Mouse (Mus musculus) left cerebral cortex, postnatal 25 days (tissue): ENCODE data around the gene Fam185a. TPM values are rescaled to one million over a fixed set of nuclear protein-coding genes. Genes with fewer than 3 reads are reported as not detected.
A peak's percentile ranks its signal among the peaks of the same experiment; 100 is the strongest.

Experiments used
- DNase-seq, 2 experiments: peaks; one replicate each; pipeline ENCODE4 v3.0.0; 2022; ENCODE audit warnings: low spot score in 2 of 2, mixed read lengths in 1 of 2
- intact Hi-C: fragments of 180-260 bp; cut with DNase I; formaldehyde crosslinking; loops from one replicate; pipeline ENCODE4 v1.15.1; 2025
- total RNA-seq, 2 experiments: library from RNA; stranded (reverse); gene quantifications; 2 replicates each; pipeline ENCODE4 v1.2.3; 2021

The Fam185a gene
- total RNA-seq, 2 experiments from 2014 or later = 11.8 to 13.3 TPM

- intact Hi-C loops = no loop called here
- peak in 1 of 2 experiments; percentile 37 for DNase-seq
Measured at GRCm38 (mm10) chr5:21526835-21527485, 102.2 kb downstream of the Fam185a start.

- no peak for DNase-seq
- intact Hi-C loops = no loop called here
Measured at GRCm38 (mm10) chr5:21527488-21527911, 102.7 kb downstream of the Fam185a start.

DNA sequence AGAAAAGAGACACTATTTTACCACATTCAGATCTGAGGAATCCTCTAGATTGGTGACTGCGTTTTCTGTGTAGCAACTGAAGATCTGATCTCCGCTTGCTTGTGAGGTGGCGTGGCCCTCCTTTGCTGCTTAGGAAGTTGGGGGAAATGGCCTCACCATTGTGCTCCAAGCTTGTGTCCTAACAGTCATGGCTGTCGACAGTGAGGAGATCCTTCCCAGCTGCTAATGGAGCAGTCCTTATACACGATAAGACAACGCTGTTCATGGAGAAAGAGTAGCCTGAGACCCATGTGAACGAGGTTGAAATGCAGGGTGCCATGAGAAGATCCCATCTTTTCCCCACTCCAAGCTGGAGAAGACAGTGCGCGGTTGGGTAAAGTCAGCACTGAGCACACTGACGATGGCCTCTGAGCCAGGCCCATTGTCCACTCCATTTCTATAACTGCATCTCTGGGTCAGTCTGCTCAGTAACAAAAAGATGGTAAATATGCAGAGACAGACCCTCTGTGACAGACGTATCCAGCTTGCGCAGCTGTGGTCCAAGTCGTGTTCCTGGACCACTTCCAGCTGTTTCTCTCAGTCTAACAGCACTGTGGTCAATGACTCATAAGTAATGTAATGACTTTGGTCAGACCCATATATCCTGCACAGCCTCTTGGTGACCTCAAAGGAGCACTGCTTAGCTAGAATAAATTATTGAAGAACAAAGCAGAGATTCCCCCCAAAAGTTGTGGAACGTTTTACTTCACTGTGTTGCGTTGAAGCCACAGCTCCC lies 103.5 kb downstream of the Fam185a start:
- intact Hi-C loops = no loop called here
- no peak for DNase-seq

DNA sequence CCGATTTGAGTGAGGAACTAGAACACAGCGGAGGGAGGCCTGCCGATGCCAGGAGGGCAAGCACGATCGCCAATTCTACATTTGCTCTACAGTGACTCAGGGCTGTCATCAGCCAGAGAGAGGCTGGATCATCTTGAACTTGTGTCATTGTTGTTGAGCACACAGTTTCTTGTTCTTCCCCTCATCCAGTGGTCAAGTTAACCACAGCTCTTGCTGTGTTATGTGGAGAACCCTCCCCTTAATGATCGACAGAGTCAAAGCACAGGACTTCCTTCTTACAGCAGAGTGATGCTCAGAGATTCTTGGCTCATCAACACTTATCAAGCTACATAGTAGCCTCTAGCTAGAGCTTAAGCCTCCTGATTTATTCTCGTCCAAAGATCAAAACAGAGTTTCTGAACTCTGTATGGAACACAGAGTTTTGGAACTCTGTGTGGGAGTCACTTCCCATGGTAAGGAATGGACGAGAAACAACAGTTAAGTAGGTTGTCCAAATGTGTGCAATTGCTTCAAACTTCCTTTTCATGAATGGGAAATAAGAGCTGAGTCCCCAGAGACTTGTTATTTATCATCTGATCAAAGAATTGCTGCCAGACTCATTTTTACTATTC lies 104.5 kb downstream of the Fam185a start:
- no peak for DNase-seq
- intact Hi-C loops = no loop called here

Other genes with a start within 250 kb of the Fam185a start
- 1 to 10 TPM; 3.6 to 4.4 TPM for gene Gsap, start 238.7 kb upstream of the Fam185a start, total RNA-seq
- gene Fgl2, start 52.3 kb upstream of the Fam185a start, total RNA-seq = 1 to 10 TPM; 1.6 to 1.7 TPM
- under 1 TPM; 0.18 to 0.23 TPM for gene Ccdc146, start 281 bp upstream of the Fam185a start, total RNA-seq
- gene Lrrc17, start 118.6 kb downstream of the Fam185a start, total RNA-seq = under 1 TPM; 0.25 to 0.34 TPM
- gene Fbxl13, start 220.7 kb downstream of the Fam185a start, total RNA-seq = under 1 TPM; 0.16 to 0.30 TPM
- gene Armc10, start 220.9 kb downstream of the Fam185a start, total RNA-seq = 10 to 100 TPM; 19.4 to 20.6 TPM